Mouse (Mus musculus): Measurements from ENCODE around the gene Fam178b. TPM values are rescaled to one million over a fixed set of nuclear protein-coding genes. Genes with fewer than 3 reads are reported as not detected.
A peak's percentile ranks its signal among the peaks of the same experiment; 100 is the strongest.

Gene Fam178b
- polyA plus RNA-seq, 1 experiment from 2014 or later, result 0.62 TPM

GRCm38 (mm10) chr1:36552506-36552905 lies 130.5 kb downstream of the Fam178b start:
- no peak overlapping the region for H3K27ac ChIP-seq (ENCODE audit: low read length)
- H3K9me3 ChIP-seq (replicated peaks; ENCODE audit: control insufficient read depth, low read length), result no peaks in the 10 kb centered on the region
- WGBS, result 88% methylated on average over 16 of the region's 16 CpGs
- peaks cover 48% of the 10 kb centered on the region for H3K36me3 ChIP-seq (ENCODE audit: control insufficient read depth, insufficient read depth)
- H3K4me3 ChIP-seq (ENCODE audit: low read length), result no peak overlapping the region
- H3K9ac ChIP-seq (ENCODE audit: low read length), result no peak overlapping the region
- H3K4me1 ChIP-seq (ENCODE audit: control insufficient read depth, insufficient read depth, low read length), result peaks cover 32% of the 10 kb centered on the region
- ATAC-seq (replicated peaks; ENCODE audit: extremely low read depth, insufficient read depth, low FRiP score), result no peak
- H3K4me2 ChIP-seq (ENCODE audit: low read depth, low read length), result no peak overlapping the region
- H3K27me3 ChIP-seq (ENCODE audit: control insufficient read depth, insufficient read depth, low read length), result no peaks in the 10 kb centered on the region

DNA sequence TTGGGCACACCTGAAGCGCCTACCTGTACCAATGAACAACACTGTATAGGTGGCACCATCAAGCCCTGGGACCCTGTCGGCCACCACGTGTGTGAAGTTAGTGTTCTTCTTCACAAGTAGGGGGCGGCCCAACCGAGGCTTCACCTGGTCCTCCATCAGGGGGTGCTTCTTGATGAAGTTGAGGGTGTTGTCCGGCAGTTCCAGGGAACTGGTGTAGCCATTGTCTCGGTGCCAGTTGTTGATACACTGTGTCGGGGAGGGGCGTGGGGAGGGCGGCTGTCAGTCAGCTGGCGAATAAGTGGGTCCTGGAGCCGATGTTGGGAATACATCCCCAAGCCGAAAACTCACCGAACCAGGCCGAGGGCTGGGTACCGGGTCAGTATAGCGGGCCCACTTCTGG lies 131.1 kb downstream of the Fam178b start:
- Histone ChIP-seq H3K9ac (ENCODE audit: low read length) (no peak overlapping the region), H3K27me3 (ENCODE audit: control insufficient read depth, insufficient read depth, low read length) (no peaks in the 10 kb centered on the region), H3K4me3 (ENCODE audit: low read length) (no peak overlapping the region), H3K27ac (ENCODE audit: low read length) (no peak overlapping the region), H3K9me3 (replicated peaks; ENCODE audit: control insufficient read depth, low read length) (no peaks in the 10 kb centered on the region), H3K36me3 (ENCODE audit: control insufficient read depth, insufficient read depth) (peaks cover 48% of the 10 kb centered on the region), H3K4me2 (ENCODE audit: low read depth, low read length) (no peak overlapping the region), H3K4me1 (ENCODE audit: control insufficient read depth, insufficient read depth, low read length) (peaks cover 34% of the 10 kb centered on the region)
- WGBS, result 81% methylated on average over 17 of the region's 17 CpGs
- ATAC-seq (replicated peaks; ENCODE audit: extremely low read depth, insufficient read depth, low FRiP score), result no peak

DNA sequence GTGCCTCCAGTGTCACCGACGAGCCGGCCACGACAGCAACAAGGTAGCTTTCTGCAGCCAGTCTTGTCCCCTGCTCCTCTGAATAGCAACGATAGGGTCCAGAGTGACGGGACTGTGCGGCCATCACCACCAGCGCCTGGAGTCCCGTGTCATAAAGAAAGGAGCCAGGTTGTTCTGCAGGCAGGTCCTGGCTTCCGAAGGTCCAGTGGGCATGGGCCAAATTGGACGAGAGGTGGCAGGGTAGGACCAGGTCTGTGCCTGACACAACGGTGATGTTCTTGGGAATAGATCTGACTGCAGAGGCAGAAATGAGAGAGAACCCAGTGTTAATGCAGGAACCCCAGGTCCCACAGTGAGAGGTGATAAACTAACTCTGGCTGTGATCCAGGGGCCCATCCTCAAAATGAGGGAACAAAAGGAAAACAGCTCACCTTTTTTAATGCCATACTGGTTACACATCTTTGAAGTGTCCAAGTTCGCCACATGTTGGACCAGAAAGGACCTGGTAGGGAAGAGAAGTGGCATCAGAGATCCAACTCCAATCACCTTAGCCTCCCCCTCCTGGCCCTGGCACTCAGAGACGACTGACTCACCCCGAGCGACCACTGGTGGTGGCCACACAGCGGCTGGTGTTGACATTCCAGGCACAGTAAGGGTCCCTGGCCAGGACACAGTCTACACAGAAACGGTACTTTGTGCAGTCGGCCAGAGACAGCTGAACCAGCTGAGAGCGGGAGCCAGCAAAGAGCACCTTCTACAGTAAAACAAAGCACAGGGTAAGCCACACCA lies 132.7 kb downstream of the Fam178b start:
- Histone ChIP-seq H3K27ac (ENCODE audit: low read length) (no peak overlapping the region), H3K27me3 (ENCODE audit: control insufficient read depth, insufficient read depth, low read length) (no peaks in the 10 kb centered on the region), H3K36me3 (ENCODE audit: control insufficient read depth, insufficient read depth) (peaks cover 48% of the 10 kb centered on the region), H3K9me3 (replicated peaks; ENCODE audit: control insufficient read depth, low read length) (no peaks in the 10 kb centered on the region), H3K4me3 (ENCODE audit: low read length) (no peak overlapping the region), H3K9ac (ENCODE audit: low read length) (no peak overlapping the region), H3K4me1 (ENCODE audit: control insufficient read depth, insufficient read depth, low read length) (peaks cover 34% of the 10 kb centered on the region), H3K4me2 (ENCODE audit: low read depth, low read length) (no peak overlapping the region)
- ATAC-seq (replicated peaks; ENCODE audit: extremely low read depth, insufficient read depth, low FRiP score), result no peak
- 72% methylated on average over 20 of the region's 20 CpGs for WGBS

DNA sequence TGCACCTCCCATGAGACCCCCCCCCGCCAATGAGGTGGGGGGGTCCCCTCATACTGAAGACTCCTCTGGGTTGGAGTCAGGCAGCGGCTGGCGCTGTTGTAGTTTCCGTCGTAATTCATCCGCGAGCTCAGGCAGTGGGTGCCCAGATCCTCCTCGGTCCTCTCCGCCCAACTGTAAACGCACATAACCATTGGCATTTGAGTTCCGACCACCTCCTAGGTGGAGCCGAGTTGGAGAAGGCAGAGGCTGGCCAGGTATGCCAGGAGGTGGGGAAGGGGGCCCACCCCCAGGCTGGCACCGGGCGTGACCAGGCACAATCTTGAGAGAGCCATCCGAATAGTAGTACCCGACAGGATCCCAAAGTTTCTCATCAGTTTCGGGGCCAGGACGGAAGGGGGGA lies 133.5 kb downstream of the Fam178b start:
- Histone ChIP-seq H3K4me2 (ENCODE audit: low read depth, low read length) (no peak overlapping the region), H3K4me3 (ENCODE audit: low read length) (no peak overlapping the region), H3K27ac (ENCODE audit: low read length) (no peak overlapping the region), H3K9me3 (replicated peaks; ENCODE audit: control insufficient read depth, low read length) (no peaks in the 10 kb centered on the region), H3K27me3 (ENCODE audit: control insufficient read depth, insufficient read depth, low read length) (no peaks in the 10 kb centered on the region), H3K4me1 (ENCODE audit: control insufficient read depth, insufficient read depth, low read length) (peaks cover 29% of the 10 kb centered on the region), H3K36me3 (ENCODE audit: control insufficient read depth, insufficient read depth) (peaks cover 48% of the 10 kb centered on the region), H3K9ac (ENCODE audit: low read length) (no peak overlapping the region; the same call in 1 of the 2 replicates)
- WGBS, result 83% methylated on average over 18 of the region's 18 CpGs
- no peak for ATAC-seq (replicated peaks; ENCODE audit: extremely low read depth, insufficient read depth, low FRiP score)

DNA sequence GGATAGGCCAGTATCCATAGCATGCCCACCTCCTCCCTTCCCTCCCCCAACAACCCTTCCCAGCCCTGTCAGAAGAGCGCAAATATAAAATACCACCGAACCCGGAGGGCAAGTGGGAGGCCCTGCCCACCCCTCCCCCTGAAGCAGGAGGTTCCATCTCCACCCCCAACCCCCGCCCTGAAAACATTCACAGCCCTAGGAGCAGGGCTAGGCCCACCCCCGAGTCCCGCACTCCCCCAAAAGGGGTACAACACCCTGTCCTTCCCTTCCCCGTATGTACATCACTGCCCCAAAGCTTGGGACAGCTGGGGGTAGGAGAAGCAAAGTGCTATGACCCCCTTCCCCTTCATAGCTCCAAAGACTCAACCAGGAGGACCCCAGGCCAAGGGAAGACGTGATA lies 134.2 kb downstream of the Fam178b start:
- H3K36me3 ChIP-seq (ENCODE audit: control insufficient read depth, insufficient read depth), result peaks cover 44% of the 10 kb centered on the region
- H3K9ac ChIP-seq (ENCODE audit: low read length), result no peak overlapping the region; the same call in 1 of the 2 replicates
- no peak overlapping the region for H3K4me3 ChIP-seq (ENCODE audit: low read length)
- no peaks in the 10 kb centered on the region for H3K9me3 ChIP-seq (replicated peaks; ENCODE audit: control insufficient read depth, low read length)
- no peak overlapping the region for H3K4me2 ChIP-seq (ENCODE audit: low read depth, low read length)
- no peak overlapping the region for H3K27ac ChIP-seq (ENCODE audit: low read length)
- no peaks in the 10 kb centered on the region for H3K27me3 ChIP-seq (ENCODE audit: control insufficient read depth, insufficient read depth, low read length)
- ATAC-seq (replicated peaks; ENCODE audit: extremely low read depth, insufficient read depth, low FRiP score), result no peak
- WGBS, result 53% methylated on average over 8 of the region's 8 CpGs
- peaks cover 24% of the 10 kb centered on the region for H3K4me1 ChIP-seq (ENCODE audit: control insufficient read depth, insufficient read depth, low read length)

GRCm38 (mm10) chr1:36547981-36548598 lies 134.9 kb downstream of the Fam178b start:
- Histone ChIP-seq H3K27me3 (ENCODE audit: control insufficient read depth, insufficient read depth, low read length) (no peaks in the 10 kb centered on the region), H3K4me1 (ENCODE audit: control insufficient read depth, insufficient read depth, low read length) (peaks cover 24% of the 10 kb centered on the region), H3K4me2 (ENCODE audit: low read depth, low read length) (no peak overlapping the region), H3K9ac (ENCODE audit: low read length) (peak overlapping the region; percentile 61; the same call in 1 of the 2 replicates), H3K27ac (ENCODE audit: low read length) (peak overlapping the region; percentile 64), H3K4me3 (ENCODE audit: low read length) (no peak overlapping the region), H3K9me3 (replicated peaks; ENCODE audit: control insufficient read depth, low read length) (no peaks in the 10 kb centered on the region), H3K36me3 (ENCODE audit: control insufficient read depth, insufficient read depth) (peaks cover 37% of the 10 kb centered on the region)
- 34% methylated on average over 9 of the region's 9 CpGs for WGBS
- ATAC-seq (replicated peaks; ENCODE audit: extremely low read depth, insufficient read depth, low FRiP score), result no peak

DNA sequence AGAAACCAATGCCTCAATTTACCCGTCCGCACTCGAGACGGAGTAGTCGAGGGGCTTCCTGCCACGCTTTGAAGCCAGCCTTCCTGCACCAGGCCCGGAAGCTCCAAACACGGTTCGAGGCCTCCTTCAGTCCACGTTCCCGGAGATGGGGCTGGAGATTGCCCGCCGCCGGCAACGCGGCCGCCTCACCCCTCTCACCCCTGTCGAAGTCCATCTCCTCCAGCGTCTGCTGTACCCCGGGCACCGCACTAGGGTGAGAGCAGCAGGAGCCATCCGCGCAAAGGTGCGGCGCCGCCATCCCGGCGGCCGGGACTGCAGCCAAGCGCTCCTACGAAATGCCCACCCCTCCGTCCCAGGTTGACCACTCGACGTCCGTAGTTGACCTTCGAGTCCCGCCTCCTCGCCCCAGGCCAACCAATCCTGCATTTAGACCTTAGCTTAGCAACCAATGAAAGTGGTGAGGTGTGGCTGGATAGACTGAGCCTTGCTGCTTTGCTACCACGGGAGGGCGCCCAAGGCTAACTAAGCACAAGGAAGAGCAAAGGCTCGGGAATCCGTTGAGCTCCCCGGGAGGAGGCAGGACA lies 136.0 kb downstream of the Fam178b start, which contains the start of gene Ankrd39:
Gene Ankrd39 (minus strand): TSS at position 558 of the 584 bp plus-strand sequence.
- Histone ChIP-seq H3K27me3 (ENCODE audit: control insufficient read depth, insufficient read depth, low read length) (no peaks in the 10 kb centered on the region), H3K9me3 (replicated peaks; ENCODE audit: control insufficient read depth, low read length) (no peaks in the 10 kb centered on the region), H3K4me1 (ENCODE audit: control insufficient read depth, insufficient read depth, low read length) (peaks cover 27% of the 10 kb centered on the region), H3K9ac (ENCODE audit: low read length) (peak within 1 kb of the TSS; percentile 85), H3K36me3 (ENCODE audit: control insufficient read depth, insufficient read depth) (peaks cover 26% of the 10 kb centered on the region), H3K4me2 (ENCODE audit: low read depth, low read length) (peak within 1 kb of the TSS; percentile 67), H3K27ac (ENCODE audit: low read length) (peak within 1 kb of the TSS; percentile 69), H3K4me3 (ENCODE audit: low read length) (peak within 1 kb of the TSS; percentile 79)
- under 1% methylated on average over 43 of the region's 43 CpGs for WGBS
- peak; percentile 97 for ATAC-seq (replicated peaks; ENCODE audit: extremely low read depth, insufficient read depth, low FRiP score)

GRCm38 (mm10) chr1:36545845-36546600 lies 137.0 kb downstream of the Fam178b start:
- peaks cover 27% of the 10 kb centered on the region for H3K4me1 ChIP-seq (ENCODE audit: control insufficient read depth, insufficient read depth, low read length)
- no peaks in the 10 kb centered on the region for H3K9me3 ChIP-seq (replicated peaks; ENCODE audit: control insufficient read depth, low read length)
- peak overlapping the region; percentile 67 for H3K4me2 ChIP-seq (ENCODE audit: low read depth, low read length)
- no peaks in the 10 kb centered on the region for H3K27me3 ChIP-seq (ENCODE audit: control insufficient read depth, insufficient read depth, low read length)
- 60% methylated on average over 19 of the region's 19 CpGs for WGBS
- peak overlapping the region; percentile 79 for H3K4me3 ChIP-seq (ENCODE audit: low read length)
- ATAC-seq (replicated peaks; ENCODE audit: extremely low read depth, insufficient read depth, low FRiP score), result no peak
- no peak overlapping the region for H3K27ac ChIP-seq (ENCODE audit: low read length)
- peak overlapping the region; percentile 85 for H3K9ac ChIP-seq (ENCODE audit: low read length)
- H3K36me3 ChIP-seq (ENCODE audit: control insufficient read depth, insufficient read depth), result peaks cover 26% of the 10 kb centered on the region

Measured in heart, embryonic 16.5 days (tissue).